Mouse (Mus musculus): Measurements from ENCODE around the gene Gm45785. TPM values are rescaled to one million over a fixed set of nuclear protein-coding genes. Genes with fewer than 3 reads are reported as not detected.

Gm45785 gene
- polyA plus RNA-seq, 1 experiment from 2014 or later = not detected

DNA sequence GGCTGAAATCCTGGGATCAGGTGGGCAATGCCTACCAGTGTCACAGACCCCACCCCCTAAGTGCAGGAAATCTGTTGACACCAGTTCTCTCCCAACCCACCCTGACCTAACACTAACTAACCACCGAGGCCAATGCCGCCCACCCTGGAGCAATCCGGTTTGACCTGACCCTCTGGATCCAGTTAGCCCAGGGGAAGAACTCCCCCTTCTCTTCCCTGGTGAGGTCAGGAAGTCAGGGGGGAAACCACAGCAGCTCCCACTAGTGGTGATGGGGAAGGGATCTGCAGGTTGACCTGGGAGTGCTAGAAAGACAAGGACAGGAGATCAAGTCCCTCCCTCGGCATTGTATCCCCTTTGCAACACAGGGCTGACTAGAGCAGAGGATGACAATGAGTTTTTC is 10.4 kb downstream of the Gm45785 start:
- Histone ChIP-seq H3K4me1 (ENCODE audit: insufficient read depth, low read depth, low read length) (no peaks in the 10 kb centered on the region), H3K9ac (replicated peaks; ENCODE audit: low read depth) (no peak overlapping the region), H3K9me3 (ENCODE audit: low read length) (no peaks in the 10 kb centered on the region), H3K27me3 (replicated peaks; ENCODE audit: insufficient read depth, low read length) (no peaks in the 10 kb centered on the region; the same call in 1 of the 2 replicates), H3K27ac (ENCODE audit: low read length) (no peak overlapping the region), H3K4me2 (replicated peaks; ENCODE audit: low read depth, low read length) (no peak overlapping the region), H3K4me3 (ENCODE audit: low read depth, low read length) (no peak overlapping the region), H3K36me3 (ENCODE audit: insufficient read depth, low read length) (no peaks in the 10 kb centered on the region)
- no peak for DNase-seq (ENCODE audit: low spot score)
- ATAC-seq = no peak
- WGBS = 61% methylated on average over 4 of the region's 4 CpGs
- TF ChIP-seq EP300 (IDR thresholded peaks at IDR 0.05) (no peak), CTCF (IDR thresholded peaks at IDR 0.05) (peak; percentile 36; the same call in 1 of the 2 replicates)

DNA sequence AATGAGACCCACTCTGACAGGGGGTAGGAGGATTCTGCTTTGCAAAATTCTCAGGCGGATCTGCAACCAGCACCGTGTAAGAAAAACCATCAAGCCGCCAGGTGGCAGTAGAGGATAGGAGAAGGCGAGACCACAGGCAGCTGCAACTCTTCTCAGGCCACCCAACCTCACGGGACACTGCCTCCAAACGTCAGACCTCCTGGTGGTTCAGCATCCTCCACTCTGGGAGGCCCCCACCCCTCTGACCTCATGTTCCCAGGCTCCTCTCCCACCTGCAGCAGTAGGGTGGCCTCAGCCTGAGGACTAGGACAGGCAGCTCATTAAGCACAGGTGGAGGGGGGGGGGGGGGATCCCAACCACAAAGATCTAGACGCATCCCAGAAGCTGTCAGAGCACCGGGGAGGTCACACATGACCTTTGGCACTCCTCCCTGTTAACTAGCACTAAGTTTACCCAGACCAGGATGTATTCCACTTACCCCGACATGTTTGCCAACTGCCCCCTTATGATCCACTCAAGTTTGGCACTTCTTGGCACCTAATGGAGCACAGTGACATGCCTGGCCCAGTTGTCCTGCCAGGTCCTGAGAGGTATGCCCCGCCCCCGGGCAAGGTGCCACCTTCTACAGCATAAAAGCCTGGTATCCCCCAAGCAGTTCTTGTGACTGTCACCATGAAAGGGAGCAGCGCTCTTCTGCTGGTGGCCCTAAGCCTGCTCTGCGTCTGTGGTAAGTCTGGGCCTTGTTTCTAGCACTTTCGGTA is 11.0 kb downstream of the Gm45785 start, which contains the start of gene Scgb1c1:
TSS of gene Scgb1c1 (plus strand) at position 643 of the 761 bp plus-strand sequence.
- H3K27ac ChIP-seq (ENCODE audit: low read length) = no peak within 1 kb of the TSS
- TF ChIP-seq CTCF (IDR thresholded peaks at IDR 0.05) (peak; percentile 93), EP300 (IDR thresholded peaks at IDR 0.05) (peak; percentile 67)
- H3K4me3 ChIP-seq (ENCODE audit: low read depth, low read length) = no peak within 1 kb of the TSS
- 18% methylated on average over 14 of the region's 14 CpGs for WGBS
- H3K9me3 ChIP-seq (ENCODE audit: low read length) = no peaks in the 10 kb centered on the region
- no peaks in the 10 kb centered on the region; the same call in 1 of the 2 replicates for H3K27me3 ChIP-seq (replicated peaks; ENCODE audit: insufficient read depth, low read length)
- H3K36me3 ChIP-seq (ENCODE audit: insufficient read depth, low read length) = no peaks in the 10 kb centered on the region
- H3K4me2 ChIP-seq (replicated peaks; ENCODE audit: low read depth, low read length) = no peak within 1 kb of the TSS
- ATAC-seq = peak; percentile 83
- no peaks in the 10 kb centered on the region for H3K4me1 ChIP-seq (ENCODE audit: insufficient read depth, low read depth, low read length)
- DNase-seq (ENCODE audit: low spot score) = peak; percentile 94
- H3K9ac ChIP-seq (replicated peaks; ENCODE audit: low read depth) = no peak within 1 kb of the TSS

DNA sequence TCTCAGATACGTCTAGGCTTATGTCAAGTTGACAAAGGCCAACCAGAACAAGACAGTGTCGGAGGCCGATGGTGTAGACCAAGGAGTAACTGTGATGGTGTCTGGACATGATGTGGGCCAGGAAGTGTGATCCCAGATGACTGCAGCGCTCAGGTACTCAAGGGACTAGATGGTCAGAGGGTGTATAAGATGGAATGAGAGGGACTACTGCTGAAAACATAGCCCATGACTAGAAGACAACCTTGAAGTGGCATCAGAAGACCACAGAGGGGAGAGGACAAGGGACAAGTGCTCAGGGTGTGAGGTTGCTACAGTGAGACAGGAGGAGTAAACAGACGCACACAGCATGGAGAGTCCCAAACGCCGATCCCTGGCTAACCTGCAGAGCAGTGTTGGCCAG is 12.3 kb downstream of the Gm45785 start:
- 67% methylated on average over 7 of the region's 7 CpGs for WGBS

DNA sequence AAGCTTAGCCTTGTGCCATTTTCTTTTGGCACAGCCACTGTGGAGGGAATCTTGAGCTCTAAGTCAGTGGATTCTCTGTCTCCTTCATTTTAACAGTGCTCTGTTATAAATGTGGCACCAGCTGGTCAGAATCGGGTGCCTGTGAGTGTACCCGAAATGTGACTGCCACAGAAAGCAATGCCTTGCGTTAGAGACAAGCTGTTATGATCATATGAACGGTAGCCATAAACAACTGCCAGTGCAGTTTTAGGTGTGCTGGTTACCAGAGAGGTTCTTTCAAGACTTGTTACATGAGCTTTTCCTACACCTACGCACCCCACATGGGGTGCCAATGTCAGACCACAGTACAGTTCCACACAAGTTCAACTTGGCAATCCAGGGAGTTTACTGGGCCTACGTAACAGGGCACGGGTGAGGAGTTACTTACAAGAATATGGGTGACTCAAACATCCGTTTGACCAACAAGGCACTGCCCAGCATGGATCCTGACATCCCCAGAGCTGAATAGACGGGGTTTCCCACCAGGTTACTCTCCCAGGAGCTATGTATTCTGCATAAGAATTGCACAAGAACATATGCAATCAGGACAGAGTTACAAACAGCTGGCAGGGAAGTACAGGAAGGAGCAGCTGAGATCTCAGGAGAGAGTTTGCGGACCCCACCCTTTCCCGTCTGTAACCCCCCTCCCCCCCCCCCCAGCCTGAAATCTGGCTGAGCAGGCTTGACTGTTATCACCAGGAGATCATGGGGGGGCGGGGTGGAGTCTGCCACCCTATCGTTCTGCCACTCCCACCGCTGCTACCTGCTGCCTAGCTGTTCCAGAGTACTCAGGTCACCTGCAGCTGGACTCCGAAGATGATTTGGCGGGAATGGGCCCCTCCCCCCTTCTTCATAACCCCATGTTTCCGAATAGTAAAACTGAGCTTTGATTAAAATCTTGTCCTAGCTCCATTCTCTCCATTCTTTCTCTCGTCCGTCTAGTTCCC is 15.1 kb downstream of the Gm45785 start:
- Histone ChIP-seq H3K4me3 (ENCODE audit: low read depth, low read length) (no peak overlapping the region), H3K9ac (replicated peaks; ENCODE audit: low read depth) (no peak overlapping the region), H3K27me3 (replicated peaks; ENCODE audit: insufficient read depth, low read length) (no peaks in the 10 kb centered on the region; the same call in 1 of the 2 replicates), H3K27ac (ENCODE audit: low read length) (no peak overlapping the region), H3K9me3 (ENCODE audit: low read length) (no peaks in the 10 kb centered on the region), H3K4me2 (replicated peaks; ENCODE audit: low read depth, low read length) (peak overlapping the region; percentile 6; the same call in 1 of the 2 replicates), H3K4me1 (ENCODE audit: insufficient read depth, low read depth, low read length) (no peaks in the 10 kb centered on the region), H3K36me3 (ENCODE audit: insufficient read depth, low read length) (no peaks in the 10 kb centered on the region)
- ATAC-seq (peak; percentile 27), DNase-seq (ENCODE audit: low spot score) (peak; percentile 60)
- WGBS = 28% methylated on average over 17 of the region's 19 CpGs
- TF ChIP-seq CTCF (IDR thresholded peaks at IDR 0.05) (no peak), EP300 (IDR thresholded peaks at IDR 0.05) (no peak)

More for the DNA sequence above, 12.3 kb downstream of the Gm45785 start:
- H3K4me2 ChIP-seq (replicated peaks; ENCODE audit: low read depth, low read length) = no peak overlapping the region
- H3K9me3 ChIP-seq (ENCODE audit: low read length) = no peaks in the 10 kb centered on the region
- H3K36me3 ChIP-seq (ENCODE audit: insufficient read depth, low read length) = no peaks in the 10 kb centered on the region
- no peak overlapping the region for H3K27ac ChIP-seq (ENCODE audit: low read length)
- no peak for ATAC-seq
- H3K4me1 ChIP-seq (ENCODE audit: insufficient read depth, low read depth, low read length) = no peaks in the 10 kb centered on the region
- H3K27me3 ChIP-seq (replicated peaks; ENCODE audit: insufficient read depth, low read length) = no peaks in the 10 kb centered on the region; the same call in 1 of the 2 replicates
- no peak overlapping the region for H3K4me3 ChIP-seq (ENCODE audit: low read depth, low read length)
- no peak overlapping the region for H3K9ac ChIP-seq (replicated peaks; ENCODE audit: low read depth)
- TF ChIP-seq CTCF (IDR thresholded peaks at IDR 0.05) (no peak), EP300 (IDR thresholded peaks at IDR 0.05) (no peak)
- no peak for DNase-seq (ENCODE audit: low spot score)

DNA sequence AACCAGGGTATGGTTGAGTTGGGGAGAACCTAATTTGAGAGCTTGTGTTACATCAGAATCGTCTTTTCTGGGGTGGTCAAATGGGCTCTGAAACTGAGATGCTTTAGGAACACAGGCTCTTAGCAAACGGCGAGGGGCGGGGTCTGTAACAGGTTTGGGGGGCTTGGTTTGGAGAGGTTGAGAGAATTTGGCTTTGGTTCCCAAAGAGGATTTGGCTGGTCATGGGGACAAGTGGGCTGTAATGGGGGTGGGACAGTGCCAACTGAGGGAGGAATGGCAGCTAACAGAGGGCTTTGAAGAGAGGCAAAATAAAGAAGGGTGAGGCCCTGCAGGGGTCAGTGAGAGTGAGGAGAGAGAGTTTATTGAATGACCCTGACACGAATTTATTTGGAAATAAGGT is 16.6 kb downstream of the Gm45785 start:
- WGBS = 59% methylated on average over 5 of the region's 5 CpGs
- no peaks in the 10 kb centered on the region for H3K27me3 ChIP-seq (replicated peaks; ENCODE audit: insufficient read depth, low read length)
- H3K4me3 ChIP-seq (ENCODE audit: low read depth, low read length) = no peak overlapping the region
- no peaks in the 10 kb centered on the region for H3K4me1 ChIP-seq (ENCODE audit: insufficient read depth, low read depth, low read length)
- no peak overlapping the region for H3K27ac ChIP-seq (ENCODE audit: low read length)
- DNase-seq (ENCODE audit: low spot score) (no peak), ATAC-seq (no peak)
- TF ChIP-seq CTCF (IDR thresholded peaks at IDR 0.05) = no peak
- TF ChIP-seq EP300 (IDR thresholded peaks at IDR 0.05) = no peak
- no peak overlapping the region for H3K4me2 ChIP-seq (replicated peaks; ENCODE audit: low read depth, low read length)
- no peak overlapping the region for H3K9ac ChIP-seq (replicated peaks; ENCODE audit: low read depth)
- H3K9me3 ChIP-seq (ENCODE audit: low read length) = no peaks in the 10 kb centered on the region
- no peaks in the 10 kb centered on the region for H3K36me3 ChIP-seq (ENCODE audit: insufficient read depth, low read length)

Data from lung, postnatal 0 days (tissue).